Mouse (Mus musculus) c-Kit-negative CD71-positive TER-119-positive erythroid progenitor cells, embryonic 14.5 days (primary cell): ENCODE results near the gene Pafah1b3.

Experiments used
- DNase-seq: peaks from one replicate; pipeline ENCODE4 v3.0.0-alpha.2; 2013; ENCODE audit warnings: low read depth, low spot score

The Pafah1b3 gene

GRCm38 (mm10) chr7:25281734-25282601, 15.8 kb downstream of the Pafah1b3 start:
- DNase-seq: peak; percentile 92

DNA sequence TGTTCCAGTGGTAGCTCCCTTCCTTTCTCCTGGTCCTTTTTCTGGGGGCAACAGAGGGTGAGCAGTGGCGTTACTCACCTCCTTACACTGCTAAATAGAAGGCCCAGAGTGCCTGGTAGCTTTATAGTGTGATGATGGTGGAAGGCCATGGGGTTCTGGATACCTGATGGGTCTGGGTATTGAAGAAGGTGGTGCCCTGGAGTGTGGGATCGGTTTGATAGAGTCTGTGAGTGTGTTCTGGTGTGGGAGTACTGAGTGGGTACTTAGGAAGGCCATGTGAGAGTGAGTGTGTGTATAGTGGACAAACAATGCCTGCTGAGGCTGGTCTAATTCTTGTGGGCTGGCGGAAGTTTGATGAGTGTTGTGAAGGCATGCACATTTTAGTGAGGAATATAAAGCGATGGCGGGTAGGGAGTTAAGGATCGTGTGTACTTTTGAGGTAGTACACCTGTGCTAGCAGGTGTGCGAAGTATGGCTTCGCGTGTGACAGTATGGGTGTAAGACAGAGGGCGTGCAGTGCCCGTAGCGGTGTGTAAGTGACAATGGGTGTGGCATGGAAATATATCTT, 16.5 kb downstream of the Pafah1b3 start:
- DNase-seq: no peak

DNA sequence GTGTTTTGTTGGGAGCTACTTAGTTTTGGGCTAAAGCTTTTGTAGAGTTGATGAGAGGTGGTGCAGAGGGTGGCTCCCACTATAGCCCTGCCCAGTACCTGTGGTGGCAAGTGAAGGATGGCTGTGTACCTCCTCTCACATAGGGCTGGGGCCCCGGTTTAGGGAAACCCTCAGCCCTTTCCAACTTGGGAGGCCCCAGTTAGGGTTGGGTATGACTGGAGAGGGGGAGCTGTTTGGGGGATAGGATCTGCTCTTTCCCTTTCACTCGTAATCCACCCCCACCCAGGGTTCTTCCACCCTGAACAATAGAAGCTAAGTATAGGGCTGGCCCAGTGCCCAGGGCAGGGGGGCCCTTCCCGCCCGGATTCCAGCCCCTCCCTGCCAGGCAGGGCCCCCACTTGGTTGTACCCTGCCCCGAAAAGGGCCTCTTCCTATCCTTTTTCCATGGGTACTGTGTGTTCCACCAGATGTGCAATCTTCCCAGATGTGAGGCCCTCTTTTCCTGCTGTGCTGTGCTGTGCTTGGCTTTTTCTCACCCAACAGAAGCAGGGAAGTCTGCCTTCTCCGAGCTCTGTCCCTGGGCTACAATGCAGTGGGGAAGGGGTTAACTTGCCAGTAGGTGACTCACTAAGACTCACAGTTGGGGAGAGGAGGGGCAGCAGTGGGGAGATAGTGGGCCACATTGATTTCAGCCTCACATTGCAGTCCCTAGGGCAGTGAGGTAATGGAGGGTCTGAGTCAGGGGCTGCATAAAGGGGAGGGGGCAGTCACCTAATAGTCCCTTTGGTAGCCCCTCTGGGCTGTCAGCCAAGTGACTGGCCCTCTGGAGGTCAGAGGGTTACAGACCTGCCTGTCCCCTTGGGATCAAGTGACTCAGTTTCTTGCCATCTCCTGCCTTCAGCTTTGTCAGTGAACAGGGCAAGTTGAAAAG, 17.7 kb downstream of the Pafah1b3 start:
- no peak for DNase-seq

GRCm38 (mm10) chr7:25279076-25279860, 18.5 kb downstream of the Pafah1b3 start:
- DNase-seq: no peak

DNA sequence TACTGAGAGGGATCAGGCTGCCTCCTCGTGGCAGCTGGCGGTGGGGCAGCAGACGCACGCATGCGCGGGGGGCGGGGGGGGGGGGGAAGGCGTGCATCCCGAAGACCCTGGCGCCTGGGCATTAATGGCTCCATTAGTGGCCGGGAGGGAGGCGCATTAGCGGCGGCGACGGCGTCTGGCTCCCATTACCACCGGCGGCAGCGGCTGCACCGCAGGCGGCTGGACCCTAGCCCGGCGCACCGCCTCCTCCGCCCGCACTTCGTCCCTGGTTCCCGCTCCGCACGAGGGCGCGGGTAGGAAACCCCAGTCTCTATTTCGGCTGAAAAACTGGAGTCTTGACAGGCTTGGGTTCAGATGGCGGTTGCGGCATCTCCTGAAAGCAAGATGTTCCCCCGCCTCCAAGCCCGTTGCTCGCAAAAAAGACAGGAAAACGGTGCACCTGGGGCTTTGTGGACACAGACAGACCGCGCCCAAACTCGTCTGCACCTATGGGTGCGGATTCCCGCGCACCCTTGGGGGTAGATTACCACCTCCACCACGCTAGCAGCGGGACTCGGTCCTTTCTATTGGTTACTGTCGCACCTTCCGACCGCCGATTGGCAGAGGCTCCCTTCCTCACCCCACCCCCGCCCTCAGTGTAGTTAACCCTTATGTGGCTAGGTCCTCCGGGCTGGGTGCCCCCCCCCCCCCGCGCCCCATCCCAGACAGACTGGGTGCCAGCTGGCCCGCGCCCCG, 19.3 kb downstream of the Pafah1b3 start:
- DNase-seq: peak; percentile 76

GRCm38 (mm10) chr7:25277998-25278340, 19.8 kb downstream of the Pafah1b3 start:
- no peak for DNase-seq

DNA sequence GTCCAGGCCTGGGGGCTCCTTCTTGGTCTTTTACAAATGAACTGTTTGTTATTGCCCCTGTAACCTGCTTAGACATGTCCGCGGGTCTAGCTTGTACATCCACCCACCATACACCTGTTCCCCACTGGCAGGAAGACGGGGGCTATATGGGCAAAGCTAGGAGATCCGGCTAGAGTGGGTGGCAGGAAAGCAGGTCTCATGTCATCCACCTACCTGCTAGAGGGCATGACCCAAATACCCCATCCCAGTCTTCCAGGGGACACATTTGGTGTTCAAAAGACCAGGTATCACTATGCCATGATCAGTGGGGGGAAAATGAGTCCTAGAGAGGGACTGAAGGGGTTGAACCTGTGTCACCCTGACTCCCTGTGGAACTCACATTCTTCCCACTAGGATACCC, 20.4 kb downstream of the Pafah1b3 start:
- no peak for DNase-seq

GRCm38 (mm10) chr7:25275555-25276298, 22.1 kb downstream of the Pafah1b3 start:
- no peak for DNase-seq

DNA sequence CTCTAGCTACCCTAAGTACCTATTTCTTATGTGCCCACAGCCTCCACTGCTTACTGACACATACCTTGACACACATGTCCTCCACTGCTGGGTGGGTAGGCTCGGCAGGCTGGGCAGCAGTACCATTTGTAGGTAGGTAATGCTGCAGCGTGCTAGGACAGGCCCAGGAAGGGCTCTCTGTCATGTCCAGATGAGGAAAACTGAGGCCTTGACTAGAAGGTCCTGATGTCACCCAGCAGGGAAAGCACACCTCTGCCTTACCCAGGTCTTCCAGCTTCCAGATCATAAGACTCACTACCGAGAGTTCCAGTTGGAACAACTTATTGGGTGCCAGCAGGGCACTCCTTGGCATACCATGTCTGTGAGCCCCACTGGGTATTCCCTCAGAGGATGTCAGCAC, 22.8 kb downstream of the Pafah1b3 start:
- no peak for DNase-seq

GRCm38 (mm10) chr7:25274571-25274970, 23.2 kb downstream of the Pafah1b3 start:
- DNase-seq: no peak

- no peak for DNase-seq
Observed at GRCm38 (mm10) chr7:25273259-25274241, 24.2 kb downstream of the Pafah1b3 start.

DNA sequence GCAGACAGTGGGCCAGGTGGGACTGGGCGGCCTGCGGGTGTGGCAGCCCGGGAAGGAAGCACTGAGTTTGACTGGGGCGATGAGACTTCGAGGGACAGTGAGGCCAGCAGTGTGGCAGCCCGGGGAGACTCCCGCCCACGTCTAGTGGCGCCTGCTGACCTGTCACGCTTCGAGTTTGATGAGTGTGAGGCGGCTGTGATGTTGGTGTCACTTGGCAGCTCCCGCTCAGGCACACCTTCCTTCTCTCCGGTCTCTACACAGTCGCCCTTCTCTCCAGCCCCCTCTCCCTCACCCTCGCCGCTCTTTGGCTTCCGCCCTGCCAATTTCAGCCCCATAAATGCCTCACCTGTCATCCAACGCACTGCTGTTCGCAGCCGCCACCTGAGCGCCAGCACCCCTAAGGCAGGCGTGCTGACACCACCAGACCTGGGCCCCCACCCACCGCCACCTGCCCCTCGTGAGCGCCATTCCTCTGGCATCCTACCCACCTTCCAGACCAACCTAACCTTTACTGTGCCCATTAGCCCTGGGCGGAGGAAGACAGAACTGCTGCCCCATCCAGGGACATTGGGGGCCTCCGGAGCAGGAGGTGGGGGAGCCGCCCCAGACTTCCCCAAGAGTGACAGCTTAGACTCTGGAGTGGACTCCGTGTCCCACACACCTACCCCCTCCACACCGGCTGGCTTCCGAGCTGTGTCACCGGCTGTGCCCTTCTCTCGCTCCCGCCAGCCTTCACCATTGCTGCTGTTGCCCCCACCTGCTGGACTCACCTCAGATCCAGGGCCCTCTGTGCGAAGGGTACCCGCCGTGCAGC, 25.1 kb downstream of the Pafah1b3 start:
- no peak for DNase-seq

- DNase-seq: no peak
Observed at GRCm38 (mm10) chr7:25271651-25272444, 25.9 kb downstream of the Pafah1b3 start.

GRCm38 (mm10) chr7:25270652-25271633, 26.8 kb downstream of the Pafah1b3 start:
- no peak for DNase-seq

- no peak for DNase-seq
Observed at GRCm38 (mm10) chr7:25269545-25270271, 28.1 kb downstream of the Pafah1b3 start.
